Mouse (Mus musculus): ENCODE results near the gene Ptprm.

DNA sequence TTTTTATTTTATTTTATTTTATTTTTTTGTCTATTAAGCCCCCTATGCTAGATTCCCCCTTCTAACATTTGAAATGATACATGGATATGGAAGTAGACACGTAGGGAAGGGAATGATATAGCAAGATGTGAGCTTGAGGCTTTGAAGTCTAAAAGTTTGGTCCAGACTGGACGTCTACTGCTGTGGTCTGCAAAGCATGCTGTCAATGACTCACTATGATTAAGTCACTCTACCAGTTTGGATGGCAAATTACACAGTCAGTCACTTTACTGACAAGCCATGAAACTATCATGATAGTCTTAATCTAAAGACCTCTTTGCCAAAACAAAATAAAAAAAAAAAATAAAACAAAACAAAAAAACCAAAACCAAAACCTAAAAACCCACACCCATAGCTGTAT is 363.5 kb downstream of the Ptprm start:
- TF ChIP-seq CTCF (IDR thresholded peaks at IDR 0.05 in 2 of 3, conservative IDR thresholded peaks at IDR 0.05 in 1 of 3; ENCODE audit: control insufficient read depth in 1 of 3, insufficient read depth in 1 of 3, low read depth in 2 of 3, low read length in 3 of 3, poor library complexity in 1 of 3, severe bottlenecking in 1 of 3) (no peak), KAT2A (conservative IDR thresholded peaks at IDR 0.05; ENCODE audit: low read depth, low read length) (no peak), ZMIZ1 (IDR thresholded peaks at IDR 0.05; ENCODE audit: low read depth, low read length) (no peak)
